Mouse (Mus musculus) liver, embryonic 14.5 days (tissue): ENCODE data around the gene Nphp3.

Source experiments
- CTCF ChIP-seq: IDR thresholded peaks from 2 replicates; pipeline ENCODE4 v1.5.1; 2016; ENCODE audit warnings: antibody characterized with exemption, low read depth, control low read depth
- EP300 ChIP-seq: IDR thresholded peaks from 2 replicates; pipeline ENCODE4 v1.6.1; 2016; ENCODE audit warnings: antibody characterized with exemption, low read depth

DNA sequence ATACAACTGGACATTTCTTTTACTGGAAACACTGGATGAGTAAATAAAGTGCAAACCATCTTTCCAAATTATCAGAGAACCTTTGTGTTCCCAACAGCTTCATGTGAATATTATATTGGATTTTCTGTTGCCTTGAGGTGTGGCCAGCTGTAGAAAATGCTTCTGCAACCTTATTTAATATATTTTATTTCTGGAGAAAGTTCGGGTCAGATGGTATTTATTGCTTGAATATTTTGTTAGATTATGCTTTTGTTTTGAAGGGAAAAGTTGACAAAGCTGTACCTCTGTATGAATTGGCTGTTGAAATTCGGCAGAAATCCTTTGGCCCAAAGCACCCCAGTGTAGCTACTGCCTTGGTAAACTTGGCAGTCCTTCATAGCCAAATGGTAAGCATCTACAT, 38.0 kb downstream of the Nphp3 start, which contains the start of gene Gm28305:
- no peak for TF ChIP-seq CTCF
- no peak for TF ChIP-seq EP300
